Mouse (Mus musculus): ENCODE data around the gene Arhgap8. TPM values are rescaled to one million over a fixed set of nuclear protein-coding genes. Genes with fewer than 3 reads are reported as not detected.

Gene Arhgap8
- 3.2 and 3.8 TPM in 2 replicates for polyA plus RNA-seq (2014; fragmentation: Nextera tagmentation; extraction: Ambion mirVana)

GRCm38 (mm10) chr15:84719791-84720190 lies at the start of gene Arhgap8:
TSS of gene Arhgap8 (plus strand) at chr15:84720052.
- H3K36me3 ChIP-seq (ENCODE audit: control insufficient read depth, insufficient read depth, low read length) = no peaks in the 10 kb centered on the region
- H3K27ac ChIP-seq (replicated peaks in 1 of 2; ENCODE audit: control insufficient read depth in 1 of 2, insufficient read depth in 1 of 2, low read depth in 2 of 2, low read length in 2 of 2) = no peak within 1 kb of the TSS
- H3K4me3 ChIP-seq (ENCODE audit: control insufficient read depth in 1 of 2, insufficient read depth in 1 of 2, low read depth in 1 of 2, low read length in 2 of 2) = peak within 1 kb of the TSS; percentile 48 to 54
- H3K9me3 ChIP-seq (ENCODE audit: control insufficient read depth, low read length) = no peaks in the 10 kb centered on the region
- H3K4me2 ChIP-seq (ENCODE audit: low read length) = peak within 1 kb of the TSS; percentile 95
- peak within 1 kb of the TSS; percentile 71 for H3K9ac ChIP-seq (ENCODE audit: low read length)
- peaks cover 12 to 19% of the 10 kb centered on the region in 2 experiments for H3K4me1 ChIP-seq (ENCODE audit: control insufficient read depth in 2 of 2, insufficient read depth in 2 of 2, low read length in 2 of 2)
- ATAC-seq (ENCODE audit: insufficient number of reproducible peaks, insufficient read depth, low FRiP score, low read depth) = peak; percentile 39; the same call in 1 of the 2 replicates
- 4% methylated on average over 20 of the region's 24 CpGs for whole genome bisulfite sequencing
- no peaks in the 10 kb centered on the region for H3K27me3 ChIP-seq (ENCODE audit: control insufficient read depth, insufficient read depth, low read length)

GRCm38 (mm10) chr15:84670657-84671055 lies 49.2 kb upstream of the Arhgap8 start:
- Histone ChIP-seq H3K36me3 (ENCODE audit: control insufficient read depth, insufficient read depth, low read length) (no peaks in the 10 kb centered on the region), H3K4me2 (ENCODE audit: low read length) (no peak overlapping the region), H3K9me3 (ENCODE audit: control insufficient read depth, low read length) (no peaks in the 10 kb centered on the region), H3K4me3 (ENCODE audit: control insufficient read depth in 1 of 2, insufficient read depth in 1 of 2, low read depth in 1 of 2, low read length in 2 of 2) (no peak overlapping the region), H3K4me1 (ENCODE audit: control insufficient read depth in 2 of 2, insufficient read depth in 2 of 2, low read length in 2 of 2) (peaks cover 13 to 24% of the 10 kb centered on the region in 2 experiments), H3K27me3 (ENCODE audit: control insufficient read depth, insufficient read depth, low read length) (no peaks in the 10 kb centered on the region), H3K27ac (replicated peaks in 1 of 2; ENCODE audit: control insufficient read depth in 1 of 2, insufficient read depth in 1 of 2, low read depth in 2 of 2, low read length in 2 of 2) (no peak overlapping the region), H3K9ac (ENCODE audit: low read length) (no peak overlapping the region)
- no peak for ATAC-seq (ENCODE audit: insufficient number of reproducible peaks, insufficient read depth, low FRiP score, low read depth)
- WGBS = 73% methylated on average over 4 of the region's 4 CpGs

- peaks cover 9 to 18% of the 10 kb centered on the region in 2 experiments; a peak in 2 of 4 replicates for H3K4me1 ChIP-seq (ENCODE audit: control insufficient read depth in 2 of 2, insufficient read depth in 2 of 2, low read length in 2 of 2)
- H3K27me3 ChIP-seq (ENCODE audit: control insufficient read depth, insufficient read depth, low read length) = no peaks in the 10 kb centered on the region
- no peaks in the 10 kb centered on the region for H3K36me3 ChIP-seq (ENCODE audit: control insufficient read depth, insufficient read depth, low read length)
- ATAC-seq (ENCODE audit: insufficient number of reproducible peaks, insufficient read depth, low FRiP score, low read depth) = no peak; the same call in 1 of the 2 replicates
- no peak overlapping the region for H3K27ac ChIP-seq (replicated peaks in 1 of 2; ENCODE audit: control insufficient read depth in 1 of 2, insufficient read depth in 1 of 2, low read depth in 2 of 2, low read length in 2 of 2)
- no peak overlapping the region for H3K4me3 ChIP-seq (ENCODE audit: control insufficient read depth in 1 of 2, insufficient read depth in 1 of 2, low read depth in 1 of 2, low read length in 2 of 2)
- no peak overlapping the region for H3K4me2 ChIP-seq (ENCODE audit: low read length)
- 38% methylated on average over 9 of the region's 9 CpGs for WGBS
- H3K9ac ChIP-seq (ENCODE audit: low read length) = no peak overlapping the region
- no peaks in the 10 kb centered on the region for H3K9me3 ChIP-seq (ENCODE audit: control insufficient read depth, low read length)
These were observed 48.2 kb upstream of the Arhgap8 start for GRCm38 (mm10) chr15:84671401-84672307.

DNA sequence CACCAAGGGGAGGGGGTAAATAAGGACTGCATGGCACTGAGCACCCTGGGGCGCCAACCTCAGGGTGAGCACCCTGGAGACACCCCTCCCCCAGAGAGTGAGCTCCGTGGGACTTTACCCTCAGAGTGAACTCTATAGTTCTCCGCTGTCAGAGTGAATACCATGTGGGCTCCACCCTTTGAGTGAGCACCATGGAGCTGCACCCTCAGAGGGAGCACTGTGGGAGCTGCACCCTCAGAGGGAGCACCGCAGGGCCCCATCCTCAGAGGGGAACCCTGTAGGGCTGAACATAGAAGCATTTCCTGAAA lies 47.6 kb upstream of the Arhgap8 start:
- ATAC-seq (ENCODE audit: insufficient number of reproducible peaks, insufficient read depth, low FRiP score, low read depth) = no peak

GRCm38 (mm10) chr15:84672616-84673015 lies 47.2 kb upstream of the Arhgap8 start:
- peaks cover 9 to 18% of the 10 kb centered on the region in 2 experiments; a peak in 2 of 4 replicates for H3K4me1 ChIP-seq (ENCODE audit: control insufficient read depth in 2 of 2, insufficient read depth in 2 of 2, low read length in 2 of 2)
- H3K36me3 ChIP-seq (ENCODE audit: control insufficient read depth, insufficient read depth, low read length) = no peaks in the 10 kb centered on the region
- no peaks in the 10 kb centered on the region for H3K9me3 ChIP-seq (ENCODE audit: control insufficient read depth, low read length)
- H3K27ac ChIP-seq (replicated peaks in 1 of 2; ENCODE audit: control insufficient read depth in 1 of 2, insufficient read depth in 1 of 2, low read depth in 2 of 2, low read length in 2 of 2) = no peak overlapping the region
- no peak overlapping the region for H3K4me2 ChIP-seq (ENCODE audit: low read length)
- H3K4me3 ChIP-seq (ENCODE audit: control insufficient read depth in 1 of 2, insufficient read depth in 1 of 2, low read depth in 1 of 2, low read length in 2 of 2) = no peak overlapping the region
- H3K9ac ChIP-seq (ENCODE audit: low read length) = no peak overlapping the region
- no peak for ATAC-seq (ENCODE audit: insufficient number of reproducible peaks, insufficient read depth, low FRiP score, low read depth)
- no peaks in the 10 kb centered on the region for H3K27me3 ChIP-seq (ENCODE audit: control insufficient read depth, insufficient read depth, low read length)
- 74% methylated on average over 3 of the region's 3 CpGs for WGBS

More for the DNA sequence above, 47.6 kb upstream of the Arhgap8 start:
- Histone ChIP-seq H3K9me3 (ENCODE audit: control insufficient read depth, low read length) (no peaks in the 10 kb centered on the region), H3K4me3 (ENCODE audit: control insufficient read depth in 1 of 2, insufficient read depth in 1 of 2, low read depth in 1 of 2, low read length in 2 of 2) (no peak overlapping the region), H3K9ac (ENCODE audit: low read length) (no peak overlapping the region), H3K27ac (replicated peaks in 1 of 2; ENCODE audit: control insufficient read depth in 1 of 2, insufficient read depth in 1 of 2, low read depth in 2 of 2, low read length in 2 of 2) (no peak overlapping the region), H3K4me1 (ENCODE audit: control insufficient read depth in 2 of 2, insufficient read depth in 2 of 2, low read length in 2 of 2) (peaks cover 9 to 18% of the 10 kb centered on the region in 2 experiments; a peak in 2 of 4 replicates), H3K27me3 (ENCODE audit: control insufficient read depth, insufficient read depth, low read length) (no peaks in the 10 kb centered on the region), H3K4me2 (ENCODE audit: low read length) (no peak overlapping the region), H3K36me3 (ENCODE audit: control insufficient read depth, insufficient read depth, low read length) (no peaks in the 10 kb centered on the region)
- WGBS = 81% methylated on average over 4 of the region's 4 CpGs

DNA sequence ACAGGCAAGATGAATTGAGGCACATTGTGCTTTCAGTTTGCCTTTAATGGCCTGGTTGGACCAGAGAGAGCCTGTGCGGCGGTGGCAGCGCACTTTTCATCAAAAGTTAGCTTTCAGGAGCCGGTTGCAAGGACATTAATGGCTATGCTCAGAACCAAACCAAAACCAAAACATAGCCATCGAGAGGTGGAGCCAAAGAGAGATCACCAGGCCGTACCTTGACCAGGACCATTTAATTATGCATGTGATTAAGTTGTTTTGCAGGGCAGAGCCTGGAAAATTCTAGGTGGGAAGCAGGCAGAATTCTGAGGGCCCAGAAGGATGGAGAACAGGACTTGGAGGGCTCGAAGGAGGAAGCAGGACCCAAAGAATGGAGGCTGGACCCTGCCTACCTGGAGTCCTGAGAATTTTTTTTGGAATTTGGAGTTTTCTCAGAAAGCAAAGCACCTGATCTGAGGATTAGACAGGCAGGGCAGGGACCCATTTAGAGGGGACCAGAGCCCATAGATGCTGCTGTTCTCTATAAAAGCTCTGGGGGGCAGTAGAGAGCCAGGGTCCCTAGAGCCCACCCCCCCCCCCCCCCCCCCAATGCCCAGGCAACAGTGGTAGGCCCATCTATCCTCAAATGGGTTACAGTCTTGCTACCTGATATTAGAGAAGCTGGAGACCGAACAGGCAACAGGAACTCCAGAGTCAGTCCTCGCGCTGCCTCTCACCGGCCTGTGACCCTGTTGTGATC lies 45.4 kb upstream of the Arhgap8 start:
- no peak for ATAC-seq (ENCODE audit: insufficient number of reproducible peaks, insufficient read depth, low FRiP score, low read depth)
- Histone ChIP-seq H3K36me3 (ENCODE audit: control insufficient read depth, insufficient read depth, low read length) (no peaks in the 10 kb centered on the region), H3K4me1 (ENCODE audit: control insufficient read depth in 2 of 2, insufficient read depth in 2 of 2, low read length in 2 of 2) (peaks cover 4 to 11% of the 10 kb centered on the region in 2 experiments; a peak in 1 of 4 replicates), H3K9me3 (ENCODE audit: control insufficient read depth, low read length) (no peaks in the 10 kb centered on the region), H3K4me2 (ENCODE audit: low read length) (no peak overlapping the region), H3K4me3 (ENCODE audit: control insufficient read depth in 1 of 2, insufficient read depth in 1 of 2, low read depth in 1 of 2, low read length in 2 of 2) (no peak overlapping the region), H3K27me3 (ENCODE audit: control insufficient read depth, insufficient read depth, low read length) (no peaks in the 10 kb centered on the region), H3K27ac (replicated peaks in 1 of 2; ENCODE audit: control insufficient read depth in 1 of 2, insufficient read depth in 1 of 2, low read depth in 2 of 2, low read length in 2 of 2) (no peak overlapping the region), H3K9ac (ENCODE audit: low read length) (no peak overlapping the region)
- 84% methylated on average over 11 of the region's 11 CpGs for WGBS

GRCm38 (mm10) chr15:84675317-84675716 lies 44.5 kb upstream of the Arhgap8 start:
- no peaks in the 10 kb centered on the region for H3K9me3 ChIP-seq (ENCODE audit: control insufficient read depth, low read length)
- no peak overlapping the region for H3K4me3 ChIP-seq (ENCODE audit: control insufficient read depth in 1 of 2, insufficient read depth in 1 of 2, low read depth in 1 of 2, low read length in 2 of 2)
- no peak overlapping the region for H3K4me2 ChIP-seq (ENCODE audit: low read length)
- 69% methylated on average over 8 of the region's 8 CpGs for WGBS
- no peak overlapping the region; the same call in 1 of the 2 replicates for H3K9ac ChIP-seq (ENCODE audit: low read length)
- no peak for ATAC-seq (ENCODE audit: insufficient number of reproducible peaks, insufficient read depth, low FRiP score, low read depth)
- peaks cover 4 to 10% of the 10 kb centered on the region in 2 experiments; a peak in 1 of 4 replicates for H3K4me1 ChIP-seq (ENCODE audit: control insufficient read depth in 2 of 2, insufficient read depth in 2 of 2, low read length in 2 of 2)
- no peaks in the 10 kb centered on the region for H3K36me3 ChIP-seq (ENCODE audit: control insufficient read depth, insufficient read depth, low read length)
- no peaks in the 10 kb centered on the region for H3K27me3 ChIP-seq (ENCODE audit: control insufficient read depth, insufficient read depth, low read length)
- no peak overlapping the region for H3K27ac ChIP-seq (replicated peaks in 1 of 2; ENCODE audit: control insufficient read depth in 1 of 2, insufficient read depth in 1 of 2, low read depth in 2 of 2, low read length in 2 of 2)
